Mouse (Mus musculus) cerebellum, adult 2 months (tissue): ENCODE measurements at regions not wholly inside any gene's neighbourhood (a gene's known extent, or its start where the extent isn't known, plus 50 kb on each side); places are given as distances from the start of the nearest gene placed in this dataset.

Source experiments
- DNase-seq, 2 experiments: peaks; one replicate each; pipeline ENCODE4 v3.0.0; 2021
- H3K27ac ChIP-seq: fragments of 200-500 bp; 2 replicates; pipeline ENCODE4 v1.5.1; 2012; ENCODE audit warnings: low read length, control low read depth, inconsistent platforms; ENCODE audit not compliant: insufficient read depth
- H3K27me3 ChIP-seq: fragments of 200-500 bp; 2 replicates; pipeline ENCODE4 v1.6.1; 2012; ENCODE audit warnings: inconsistent platforms, mild to moderate bottlenecking, low read length, moderate library complexity; ENCODE audit not compliant: control insufficient read depth, insufficient read depth
- H3K4me1 ChIP-seq: fragments of 200-500 bp; 2 replicates; pipeline ENCODE4 v1.6.1; 2011; ENCODE audit warnings: low read length; ENCODE audit not compliant: control insufficient read depth, insufficient read depth
- H3K4me3 ChIP-seq: fragments of 200-500 bp; replicated peaks from 2 replicates; pipeline ENCODE3; 2011; ENCODE audit warnings: mild to moderate bottlenecking, low read depth, low read length, control low read depth; ENCODE audit not compliant: insufficient read depth
- CTCF ChIP-seq: fragments of 200-500 bp; IDR thresholded peaks from 2 replicates; pipeline ENCODE4 v1.5.1; 2011; ENCODE audit warnings: low read depth, mild to moderate bottlenecking, control low read depth, low read length, moderate library complexity, borderline replicate concordance; ENCODE audit not compliant: insufficient read depth
- POLR2A ChIP-seq: fragments of 200-500 bp; IDR thresholded peaks from 2 replicates; pipeline ENCODE4 v1.6.1; 2011; ENCODE audit warnings: low read length, control low read depth, borderline replicate concordance; ENCODE audit not compliant: insufficient read depth
- WGBS: fragments of 180-500 bp; shearing (Covaris S2); methylation state at CpG from one replicate; pipeline ENCODE4 v1.1.7; 2018; 5-methylcytosine and 5-hydroxymethylcytosine counted together

GRCm38 (mm10) chr15:68811041-68811440, 2310.3 kb upstream of the Lrrc6 start:
- no peak overlapping the region for H3K27ac ChIP-seq
- 87% methylated on average over 4 of the region's 4 CpGs for WGBS
- no peak overlapping the region for H3K4me3 ChIP-seq
- DNase-seq: no peak
- TF ChIP-seq CTCF: no peak
- TF ChIP-seq POLR2A: no peak
- H3K27me3 ChIP-seq: no peaks in the 10 kb centered on the region
- H3K4me1 ChIP-seq: no peaks in the 10 kb centered on the region

- TF ChIP-seq POLR2A: no peak
- TF ChIP-seq CTCF: no peak
- Histone ChIP-seq H3K4me1 (no peaks in the 10 kb centered on the region), H3K4me3 (no peak overlapping the region), H3K27ac (no peak overlapping the region), H3K27me3 (no peaks in the 10 kb centered on the region)
- WGBS: 75% methylated on average over 6 of the region's 6 CpGs
- no peak for DNase-seq
These were observed 2309.9 kb upstream of the Lrrc6 start for GRCm38 (mm10) chr15:68810593-68810992.

GRCm38 (mm10) chr15:68808175-68808574, 2307.5 kb upstream of the Lrrc6 start:
- no peak for DNase-seq
- TF ChIP-seq CTCF (no peak), POLR2A (no peak)
- Histone ChIP-seq H3K27ac (no peak overlapping the region), H3K4me3 (no peak overlapping the region), H3K4me1 (no peaks in the 10 kb centered on the region), H3K27me3 (no peaks in the 10 kb centered on the region)
- 95% methylated on average over 1 of the region's 1 CpGs for WGBS

- DNase-seq: no peak
- H3K27ac ChIP-seq: no peak overlapping the region
- WGBS: 100% methylated on average over 1 of the region's 1 CpGs
These were observed 2303.5 kb upstream of the Lrrc6 start for GRCm38 (mm10) chr15:68804254-68804653.

GRCm38 (mm10) chr15:68801763-68802162, 2301.1 kb upstream of the Lrrc6 start:
- Histone ChIP-seq H3K27me3 (no peaks in the 10 kb centered on the region), H3K27ac (no peak overlapping the region), H3K4me1 (no peaks in the 10 kb centered on the region), H3K4me3 (no peak overlapping the region)
- 79% methylated on average over 4 of the region's 4 CpGs for WGBS
- TF ChIP-seq CTCF: no peak
- TF ChIP-seq POLR2A: no peak
- DNase-seq: no peak

More at GRCm38 (mm10) chr15:68804254-68804653, 2303.5 kb upstream of the Lrrc6 start:
- no peak for TF ChIP-seq POLR2A
- TF ChIP-seq CTCF: no peak
- Histone ChIP-seq H3K4me1 (no peaks in the 10 kb centered on the region), H3K4me3 (no peak overlapping the region), H3K27me3 (no peaks in the 10 kb centered on the region)

GRCm38 (mm10) chr15:68797406-68797805, 2296.7 kb upstream of the Lrrc6 start:
- Histone ChIP-seq H3K4me1 (no peaks in the 10 kb centered on the region), H3K27me3 (no peaks in the 10 kb centered on the region), H3K27ac (no peak overlapping the region), H3K4me3 (no peak overlapping the region)
- DNase-seq: no peak
- WGBS: 73% methylated on average over 2 of the region's 2 CpGs
- TF ChIP-seq POLR2A (no peak), CTCF (no peak)

GRCm38 (mm10) chr15:68795239-68795960, 2294.7 kb upstream of the Lrrc6 start:
- TF ChIP-seq POLR2A (no peak), CTCF (no peak)
- 63% methylated on average over 4 of the region's 4 CpGs for WGBS
- DNase-seq: no peak
- no peaks in the 10 kb centered on the region for H3K27me3 ChIP-seq
- H3K27ac ChIP-seq: no peak overlapping the region
- no peak overlapping the region for H3K4me3 ChIP-seq
- H3K4me1 ChIP-seq: no peaks in the 10 kb centered on the region

GRCm38 (mm10) chr15:68759948-68760347, 2259.2 kb upstream of the Lrrc6 start:
- TF ChIP-seq CTCF (no peak), POLR2A (no peak)
- H3K27me3 ChIP-seq: no peaks in the 10 kb centered on the region
- WGBS: 88% methylated on average over 1 of the region's 1 CpGs
- H3K4me1 ChIP-seq: no peaks in the 10 kb centered on the region
- no peak for DNase-seq
- no peak overlapping the region for H3K27ac ChIP-seq
- no peak overlapping the region for H3K4me3 ChIP-seq
